Mouse (Mus musculus) gastrocnemius, postnatal 25 days (tissue): ENCODE results near the gene Tnfrsf26. TPM values are rescaled to one million over a fixed set of nuclear protein-coding genes. Genes with fewer than 3 reads are reported as not detected.

ENCODE experiments used
- DNase-seq: peaks from one replicate; pipeline ENCODE4 v3.0.0; 2022
- microRNA-seq, 2 experiments: library from miRNA; unstranded; fragments of <30 nt; microRNA quantifications; one replicate each; pipeline ENCODE4 v1.2.0; 2021; ENCODE audit warnings: borderline replicate concordance in 2 of 2
- total RNA-seq, 2 experiments: library from RNA; stranded (reverse); gene quantifications; 1 replicate in 1 of 2; 2 replicates in 1 of 2; pipeline ENCODE4 v1.2.3; 2021

Tnfrsf26 gene
- total RNA-seq, 2 experiments from 2014 or later: 0.08 to 0.43 TPM

DNA sequence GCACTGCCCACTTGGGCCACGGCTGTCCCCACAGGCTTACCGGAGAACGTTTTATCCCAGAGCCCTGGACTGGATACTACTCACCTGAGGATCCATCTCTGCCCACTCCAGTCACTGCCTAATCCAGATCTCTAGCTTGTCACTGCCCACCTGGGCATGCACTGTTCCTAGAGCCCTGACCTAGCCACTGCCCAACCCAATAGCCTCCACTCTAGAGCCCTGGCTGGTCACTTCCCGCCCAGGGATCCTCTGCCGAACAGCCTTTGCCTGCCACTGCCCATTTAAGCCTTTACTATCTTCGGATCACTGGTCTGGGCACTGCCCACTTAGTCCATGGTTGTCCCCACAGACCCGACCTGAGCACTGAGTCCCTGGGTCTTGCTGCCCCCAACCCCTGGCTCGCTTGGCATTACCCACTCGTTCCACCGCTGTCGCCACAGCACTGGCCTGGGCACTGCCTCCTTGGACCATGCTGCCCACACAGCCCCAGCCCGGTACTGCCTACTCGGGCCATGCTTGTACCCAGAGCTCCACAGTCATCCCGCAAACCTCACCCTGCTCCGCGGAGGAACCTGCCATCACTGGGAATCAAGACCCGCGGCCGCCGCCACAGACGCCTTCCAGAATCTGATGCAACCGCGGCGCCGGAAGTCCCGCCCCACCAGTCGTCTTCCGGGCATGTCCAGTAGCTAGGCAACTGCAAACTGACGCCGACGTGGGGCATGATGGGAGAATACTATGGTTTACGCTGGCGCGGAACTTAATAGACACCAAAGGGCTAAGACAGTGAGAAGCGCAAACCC is 28.9 kb downstream of the Tnfrsf26 start, which contains the start of gene Cars:
Gene Cars (minus strand): TSS at position 663 of the 803 bp plus-strand sequence.
- DNase-seq: peak; percentile 91

DNA sequence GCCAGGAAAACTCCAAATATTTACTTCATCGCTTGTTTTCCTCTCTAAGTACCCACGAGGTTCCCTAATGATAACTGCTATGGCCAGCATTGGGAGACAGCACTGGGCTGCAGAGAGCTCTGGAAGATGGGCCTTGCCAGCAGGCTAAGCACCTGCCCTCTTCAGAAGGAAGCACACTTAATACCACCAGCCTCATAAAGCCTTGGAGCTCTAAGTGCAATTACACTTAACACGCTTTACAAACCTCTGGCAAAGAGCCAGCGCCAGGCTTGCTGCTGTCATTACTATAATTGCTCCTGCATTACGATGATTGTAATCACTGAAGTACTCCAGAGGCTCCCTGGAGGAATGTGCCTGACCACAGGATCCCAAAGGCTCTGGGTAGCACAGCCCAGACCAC is 33.7 kb downstream of the Tnfrsf26 start:
- no peak for DNase-seq

DNA sequence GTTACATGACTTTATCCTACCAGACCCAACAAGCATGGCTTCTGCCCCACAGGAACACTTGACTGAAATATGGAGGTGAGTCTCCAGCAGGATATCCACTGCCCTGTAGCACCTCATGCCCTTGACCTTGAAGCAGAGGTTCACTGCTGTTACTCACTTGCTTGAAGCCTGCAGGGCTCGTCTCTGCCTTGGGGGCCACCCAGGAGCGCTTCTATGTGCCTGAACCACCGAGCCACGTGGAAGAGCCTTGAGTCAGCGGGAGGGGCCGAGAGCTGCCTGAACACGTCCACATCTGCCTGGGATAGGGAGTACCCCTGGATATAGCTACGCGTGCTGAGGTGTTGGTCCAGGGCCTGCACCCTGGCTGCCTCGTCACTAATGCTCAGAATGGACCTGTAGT is 36.3 kb downstream of the Tnfrsf26 start:
- DNase-seq: no peak

DNA sequence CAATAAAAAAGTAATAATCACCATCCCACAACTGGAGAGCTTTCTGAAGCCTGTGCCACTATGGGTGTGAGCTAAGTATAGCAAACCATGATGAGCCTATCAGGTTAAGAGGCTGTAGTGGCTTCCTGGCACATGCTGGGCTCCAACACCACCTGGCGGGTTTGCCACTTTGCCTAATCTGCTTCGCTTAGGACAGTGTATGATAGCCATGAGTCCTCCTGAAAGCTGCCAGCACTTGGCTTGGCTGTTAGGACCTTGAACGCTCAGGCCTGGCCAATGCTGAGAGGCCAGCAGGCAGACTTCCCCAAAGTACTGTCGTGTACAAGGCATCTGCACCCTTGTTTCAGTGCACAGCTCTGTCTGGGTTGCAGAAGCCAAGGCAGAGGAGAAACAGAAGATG is 40.5 kb downstream of the Tnfrsf26 start:
- peak; percentile 73 for DNase-seq

DNA sequence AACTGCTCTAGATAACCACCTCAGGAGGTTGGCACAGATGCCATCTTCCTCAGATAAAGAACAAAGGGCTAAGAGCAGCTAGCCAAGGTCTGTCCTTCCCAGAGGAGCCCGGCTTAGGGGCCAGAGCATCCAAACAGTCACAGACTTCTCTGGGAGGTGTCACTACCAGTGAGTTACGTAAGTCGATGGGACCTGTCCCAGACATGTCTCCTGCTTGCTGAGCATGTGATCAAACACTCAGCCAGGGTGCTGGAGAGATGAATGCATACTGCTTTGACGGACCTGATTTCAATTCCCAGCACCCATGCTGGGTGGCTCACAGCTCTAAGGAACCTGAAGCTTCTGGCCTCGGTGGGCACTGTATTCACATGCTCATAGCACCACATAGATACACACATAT is 40.9 kb downstream of the Tnfrsf26 start:
- no peak for DNase-seq

DNA sequence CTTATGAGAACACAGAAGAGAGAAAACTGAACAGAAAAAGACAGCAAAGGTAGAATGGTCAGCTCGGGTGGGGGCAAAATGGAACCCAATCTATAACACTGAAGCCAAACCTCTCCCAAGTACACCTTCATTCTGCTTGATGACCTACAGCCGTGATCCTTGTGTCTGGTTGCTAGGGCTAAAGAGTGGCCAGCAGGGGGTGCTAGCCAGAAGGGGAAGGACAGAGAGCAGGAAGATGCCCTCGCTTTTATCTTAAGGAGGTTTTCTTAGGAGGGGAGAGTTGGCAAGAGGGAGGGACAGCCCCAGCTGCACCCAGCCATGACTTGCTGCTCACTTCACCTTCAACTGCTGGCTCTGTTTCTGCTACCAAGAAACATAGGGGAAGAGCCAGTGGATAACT is 44.6 kb downstream of the Tnfrsf26 start:
- DNase-seq: peak; percentile 54

DNA sequence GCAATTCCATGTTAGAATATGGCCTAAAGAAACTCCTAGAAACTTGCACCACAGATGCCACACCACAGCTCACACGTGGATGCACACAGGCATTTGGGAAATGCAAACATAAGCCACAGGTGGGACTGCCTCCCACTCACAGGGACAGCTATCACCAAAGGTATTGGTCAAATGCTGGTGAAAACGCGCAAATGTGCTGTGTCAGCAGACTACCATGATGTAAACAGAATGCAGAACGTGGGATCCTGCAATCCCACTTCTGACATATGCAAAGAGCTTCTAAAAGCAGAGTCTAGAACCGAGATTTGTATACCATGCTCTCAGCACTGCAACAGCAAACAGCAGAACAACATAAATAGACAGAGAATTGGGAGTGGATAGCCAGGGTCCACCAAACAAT is 45.5 kb downstream of the Tnfrsf26 start:
- no peak for DNase-seq

DNA sequence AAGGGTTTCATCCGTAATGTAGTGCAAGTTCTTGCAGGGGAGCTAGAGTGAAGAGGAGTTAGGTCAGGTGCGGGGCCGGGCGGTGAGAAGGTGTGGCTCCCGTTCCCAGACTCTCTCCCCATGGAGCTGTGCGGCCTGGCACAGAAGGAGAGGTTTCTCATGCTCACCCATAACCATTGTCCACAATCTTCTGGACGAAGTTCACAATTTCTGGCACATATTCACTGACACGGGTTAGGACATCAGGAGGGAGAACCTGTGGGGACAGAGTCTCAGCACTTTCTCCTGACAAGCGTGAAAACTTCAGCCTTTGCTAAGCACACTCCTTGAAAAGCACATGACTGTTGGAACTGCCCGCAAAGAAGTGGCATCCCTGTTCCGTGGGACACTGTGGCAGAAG is 52.8 kb downstream of the Tnfrsf26 start:
- no peak for DNase-seq

DNA sequence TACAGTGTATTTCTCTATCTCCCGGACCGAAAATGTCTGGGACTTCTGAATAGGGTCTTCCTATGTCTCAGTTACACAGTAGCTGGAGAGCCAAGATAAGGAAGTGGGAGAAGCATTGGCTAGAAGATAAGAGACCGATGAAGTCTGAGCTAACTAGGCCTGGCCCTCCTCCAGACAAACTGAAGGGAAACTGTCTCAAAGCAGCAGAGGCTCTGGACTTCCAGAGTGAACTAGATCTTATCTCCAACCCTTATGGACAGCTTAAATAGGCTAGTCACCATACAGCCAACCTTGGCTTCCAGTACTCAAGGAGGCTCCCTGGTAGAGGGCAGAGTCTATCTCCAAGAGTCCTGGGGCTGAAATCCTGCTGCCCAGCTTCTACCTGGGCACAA is 62.9 kb downstream of the Tnfrsf26 start:
- no peak for DNase-seq

DNA sequence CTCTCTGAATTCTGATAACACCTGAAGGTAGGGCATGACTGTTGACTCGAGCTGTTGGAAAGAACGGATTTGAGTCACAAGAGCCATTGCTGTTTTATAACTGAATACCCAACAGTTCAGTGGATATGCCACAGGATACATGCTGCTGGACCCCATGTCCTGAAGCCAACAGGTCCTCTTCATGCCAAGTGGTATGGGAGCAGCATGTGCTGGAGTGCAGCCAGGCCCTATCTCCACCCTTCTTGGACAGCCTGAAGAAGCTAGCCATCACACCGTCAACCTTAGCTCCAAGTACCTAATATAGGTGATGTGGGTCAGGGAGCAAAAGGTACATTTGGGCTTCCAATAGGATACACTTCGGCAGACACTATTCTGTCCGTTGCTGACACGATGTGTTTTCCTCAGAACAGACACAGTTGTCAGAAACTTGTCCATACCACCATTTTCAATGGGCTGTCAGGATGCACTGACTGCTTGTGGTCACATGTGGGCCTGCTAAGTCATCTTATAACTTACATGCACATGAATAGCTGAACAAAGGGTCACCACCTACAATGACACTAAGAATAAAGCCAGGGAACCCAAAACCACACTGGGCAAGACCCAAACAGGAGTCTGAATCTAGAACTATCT is 63.4 kb downstream of the Tnfrsf26 start:
- DNase-seq: no peak

DNA sequence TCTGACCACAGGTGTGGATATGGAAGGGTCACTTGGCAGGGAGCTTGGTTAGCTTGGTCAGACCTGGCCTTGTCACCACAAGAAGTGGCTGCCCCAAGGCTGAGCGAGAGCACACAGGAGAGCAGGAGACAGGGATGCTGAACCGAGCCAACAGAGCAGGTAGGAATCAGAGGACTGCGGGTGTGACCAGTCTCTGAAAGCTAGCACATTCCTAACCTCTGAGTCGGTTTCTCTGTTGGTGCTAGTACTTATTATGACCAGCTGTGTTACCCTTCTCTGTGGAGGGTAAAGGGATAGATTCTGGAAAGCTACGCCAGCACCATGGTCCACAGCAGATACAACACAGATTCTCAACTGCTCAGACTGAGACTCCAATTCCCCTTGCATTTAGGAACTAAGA is 64.7 kb downstream of the Tnfrsf26 start:
- DNase-seq: no peak

Small RNA genes lying within 50 kb of the gene (microRNA-seq; reads per million reads assigned to microRNA genes)
- 0 to 1.1 reads per million in 2 experiments for gene Mir7064

Other genes starting within 250 kb of the Tnfrsf26 start
- gene Cdkn1c, start 167.7 kb downstream of the Tnfrsf26 start, total RNA-seq: 100 to 1,000 TPM in 1 of 2 experiments, 10 to 100 TPM in 1; 95.8 to 152 TPM
- under 1 TPM in 1 of 2 experiments, not detected in 1; 0.29 TPM for gene Slc22a18, start 155.0 kb downstream of the Tnfrsf26 start, total RNA-seq
- gene Phlda2, start 125.6 kb downstream of the Tnfrsf26 start, total RNA-seq: not detected
- gene Nap1l4, start 79.6 kb downstream of the Tnfrsf26 start, total RNA-seq: 100 to 1,000 TPM; 167 to 174 TPM
- 10 to 100 TPM; 32.7 to 32.9 TPM for gene Cars, start 28.6 kb downstream of the Tnfrsf26 start, total RNA-seq
- gene Tnfrsf22, start 20.9 kb upstream of the Tnfrsf26 start, total RNA-seq: 1 to 10 TPM; 1.4 to 1.7 TPM
- 1 to 10 TPM; 3.2 to 5.0 TPM for gene Tnfrsf23, start 57.1 kb upstream of the Tnfrsf26 start, total RNA-seq
- 10 to 100 TPM; 18.7 to 19.0 TPM for gene Osbpl5, start 128.3 kb upstream of the Tnfrsf26 start, total RNA-seq
- under 1 TPM in 1 of 2 experiments, not detected in 1; 0.29 TPM for gene Mrgprg, start 138.3 kb upstream of the Tnfrsf26 start, total RNA-seq
- gene Mrgpre, start 155.8 kb upstream of the Tnfrsf26 start, total RNA-seq: under 1 TPM; 0.64 to 0.67 TPM
- 1 to 10 TPM; 2.7 to 3.8 TPM for gene Nadsyn1, start 194.1 kb upstream of the Tnfrsf26 start, total RNA-seq
- 1 to 10 TPM; 4.8 TPM for gene Dhcr7, start 194.4 kb upstream of the Tnfrsf26 start, total RNA-seq
- not detected for gene Gm498, start 238.1 kb upstream of the Tnfrsf26 start, total RNA-seq